Mouse (Mus musculus): Measurements from ENCODE around the gene Atp2b2. TPM values are rescaled to one million over a fixed set of nuclear protein-coding genes. Genes with fewer than 3 reads are reported as not detected.

Gene Atp2b2
- polyA plus RNA-seq, 2 experiments, result 0.55 to 0.91 TPM

GRCm38 (mm10) chr6:113970900-113971299 lies 71.5 kb downstream of the Atp2b2 start:
- Histone ChIP-seq H3K4me3 (ENCODE audit: insufficient read depth in 1 of 2, low read depth in 2 of 2, low read length in 2 of 2) (no peak overlapping the region), H3K9ac (replicated peaks) (no peak overlapping the region), H3K4me1 (replicated peaks; ENCODE audit: control insufficient read depth in 2 of 2, insufficient read depth in 2 of 2, low read length in 1 of 2) (no peaks in the 10 kb centered on the region), H3K27me3 (ENCODE audit: control insufficient read depth, insufficient read depth, low read length) (no peaks in the 10 kb centered on the region), H3K4me2 (ENCODE audit: low read depth) (no peak overlapping the region), H3K36me3 (replicated peaks; ENCODE audit: control insufficient read depth, insufficient read depth, low read depth) (no peaks in the 10 kb centered on the region), H3K27ac (no peak overlapping the region), H3K9me3 (ENCODE audit: control insufficient read depth, low read length) (no peaks in the 10 kb centered on the region)
- 62% methylated on average over 2 of the region's 2 CpGs for WGBS (ENCODE audit: insufficient replicate concordance)
- TF ChIP-seq CTCF (IDR thresholded peaks at IDR 0.05; ENCODE audit: low read depth) (no peak), EP300 (IDR thresholded peaks at IDR 0.05; ENCODE audit: low read depth) (no peak)
- ATAC-seq (ENCODE audit: insufficient read depth), result no peak
- DNase-seq (ENCODE audit: low read depth in 3 of 3, low spot score in 3 of 3), result no peak

GRCm38 (mm10) chr6:113970464-113970863 lies 71.9 kb downstream of the Atp2b2 start:
- Histone ChIP-seq H3K27ac (no peak overlapping the region), H3K4me1 (replicated peaks; ENCODE audit: control insufficient read depth in 2 of 2, insufficient read depth in 2 of 2, low read length in 1 of 2) (no peaks in the 10 kb centered on the region), H3K9ac (replicated peaks) (no peak overlapping the region), H3K36me3 (replicated peaks; ENCODE audit: control insufficient read depth, insufficient read depth, low read depth) (no peaks in the 10 kb centered on the region), H3K27me3 (ENCODE audit: control insufficient read depth, insufficient read depth, low read length) (no peaks in the 10 kb centered on the region), H3K4me2 (ENCODE audit: low read depth) (no peak overlapping the region), H3K9me3 (ENCODE audit: control insufficient read depth, low read length) (no peaks in the 10 kb centered on the region), H3K4me3 (ENCODE audit: insufficient read depth in 1 of 2, low read depth in 2 of 2, low read length in 2 of 2) (no peak overlapping the region)
- ATAC-seq (ENCODE audit: insufficient read depth) (no peak), DNase-seq (ENCODE audit: low read depth in 3 of 3, low spot score in 3 of 3) (no peak)
- TF ChIP-seq EP300 (IDR thresholded peaks at IDR 0.05; ENCODE audit: low read depth) (no peak), CTCF (IDR thresholded peaks at IDR 0.05; ENCODE audit: low read depth) (no peak)
- WGBS (ENCODE audit: insufficient replicate concordance), result 43% methylated on average over 9 of the region's 9 CpGs

GRCm38 (mm10) chr6:113969751-113970150 lies 72.7 kb downstream of the Atp2b2 start:
- no peak for ATAC-seq (ENCODE audit: insufficient read depth)

GRCm38 (mm10) chr6:113962811-113963210 lies 79.6 kb downstream of the Atp2b2 start:
- 6% methylated on average over 3 of the region's 3 CpGs for WGBS (ENCODE audit: insufficient replicate concordance)
- no peak overlapping the region for H3K27ac ChIP-seq

More at GRCm38 (mm10) chr6:113969751-113970150, 72.7 kb downstream of the Atp2b2 start:
- H3K27me3 ChIP-seq (ENCODE audit: control insufficient read depth, insufficient read depth, low read length), result no peaks in the 10 kb centered on the region
- TF ChIP-seq EP300 (IDR thresholded peaks at IDR 0.05; ENCODE audit: low read depth) (no peak), CTCF (IDR thresholded peaks at IDR 0.05; ENCODE audit: low read depth) (no peak)
- no peak for DNase-seq (ENCODE audit: low read depth in 3 of 3, low spot score in 3 of 3)
- 37% methylated on average over 3 of the region's 3 CpGs for WGBS (ENCODE audit: insufficient replicate concordance)
- H3K9me3 ChIP-seq (ENCODE audit: control insufficient read depth, low read length), result no peaks in the 10 kb centered on the region
- no peaks in the 10 kb centered on the region for H3K36me3 ChIP-seq (replicated peaks; ENCODE audit: control insufficient read depth, insufficient read depth, low read depth)
- H3K4me3 ChIP-seq (ENCODE audit: insufficient read depth in 1 of 2, low read depth in 2 of 2, low read length in 2 of 2), result no peak overlapping the region
- no peak overlapping the region for H3K27ac ChIP-seq
- H3K9ac ChIP-seq (replicated peaks), result no peak overlapping the region
- H3K4me2 ChIP-seq (ENCODE audit: low read depth), result no peak overlapping the region
- H3K4me1 ChIP-seq (replicated peaks; ENCODE audit: control insufficient read depth in 2 of 2, insufficient read depth in 2 of 2, low read length in 1 of 2), result no peaks in the 10 kb centered on the region

GRCm38 (mm10) chr6:113961658-113962057 lies 80.8 kb downstream of the Atp2b2 start:
- 45% methylated on average over 2 of the region's 2 CpGs for WGBS (ENCODE audit: insufficient replicate concordance)
- no peak overlapping the region for H3K27ac ChIP-seq
- H3K27me3 ChIP-seq (ENCODE audit: control insufficient read depth, insufficient read depth, low read length), result no peaks in the 10 kb centered on the region
- TF ChIP-seq CTCF (IDR thresholded peaks at IDR 0.05; ENCODE audit: low read depth), result no peak
- TF ChIP-seq EP300 (IDR thresholded peaks at IDR 0.05; ENCODE audit: low read depth), result no peak
- DNase-seq (ENCODE audit: low read depth in 3 of 3, low spot score in 3 of 3) (no peak), ATAC-seq (ENCODE audit: insufficient read depth) (no peak)
- H3K4me3 ChIP-seq (ENCODE audit: insufficient read depth in 1 of 2, low read depth in 2 of 2, low read length in 2 of 2), result no peak overlapping the region
- no peaks in the 10 kb centered on the region for H3K4me1 ChIP-seq (replicated peaks; ENCODE audit: control insufficient read depth in 2 of 2, insufficient read depth in 2 of 2, low read length in 1 of 2)
- H3K36me3 ChIP-seq (replicated peaks; ENCODE audit: control insufficient read depth, insufficient read depth, low read depth), result no peaks in the 10 kb centered on the region
- H3K9ac ChIP-seq (replicated peaks), result no peak overlapping the region
- no peaks in the 10 kb centered on the region for H3K9me3 ChIP-seq (ENCODE audit: control insufficient read depth, low read length)
- H3K4me2 ChIP-seq (ENCODE audit: low read depth), result no peak overlapping the region

More at GRCm38 (mm10) chr6:113962811-113963210, 79.6 kb downstream of the Atp2b2 start:
- DNase-seq (ENCODE audit: low read depth in 3 of 3, low spot score in 3 of 3) (peak in 1 of 3 experiments; percentile 6), ATAC-seq (ENCODE audit: insufficient read depth) (no peak)
- no peak overlapping the region for H3K9ac ChIP-seq (replicated peaks)
- H3K4me2 ChIP-seq (ENCODE audit: low read depth), result no peak overlapping the region
- H3K36me3 ChIP-seq (replicated peaks; ENCODE audit: control insufficient read depth, insufficient read depth, low read depth), result no peaks in the 10 kb centered on the region
- TF ChIP-seq EP300 (IDR thresholded peaks at IDR 0.05; ENCODE audit: low read depth) (no peak), CTCF (IDR thresholded peaks at IDR 0.05; ENCODE audit: low read depth) (no peak)
- no peaks in the 10 kb centered on the region for H3K4me1 ChIP-seq (replicated peaks; ENCODE audit: control insufficient read depth in 2 of 2, insufficient read depth in 2 of 2, low read length in 1 of 2)
- no peak overlapping the region for H3K4me3 ChIP-seq (ENCODE audit: insufficient read depth in 1 of 2, low read depth in 2 of 2, low read length in 2 of 2)
- no peaks in the 10 kb centered on the region for H3K27me3 ChIP-seq (ENCODE audit: control insufficient read depth, insufficient read depth, low read length)
- H3K9me3 ChIP-seq (ENCODE audit: control insufficient read depth, low read length), result no peaks in the 10 kb centered on the region

All from liver, embryonic 14.5 days (tissue).